Mouse (Mus musculus) heart, adult 18-20 months (tissue): ENCODE measurements around the gene Plcd3. TPM values are rescaled to one million over a fixed set of nuclear protein-coding genes. Genes with fewer than 3 reads are reported as not detected.
A peak's percentile ranks its signal among the peaks of the same experiment; 100 is the strongest.

Source experiments
- DNase-seq, 2 experiments: peaks; one replicate each; pipeline ENCODE4 v3.0.0; 2021 to 2022; ENCODE audit warnings: mixed read lengths in 1 of 2
- total RNA-seq, 2 experiments: library from RNA; stranded (reverse); gene quantifications; 2 replicates each; pipeline ENCODE4 v1.2.3; 2021

Gene Plcd3
- total RNA-seq, 2 experiments from 2014 or later: 11.0 to 14.5 TPM

DNA sequence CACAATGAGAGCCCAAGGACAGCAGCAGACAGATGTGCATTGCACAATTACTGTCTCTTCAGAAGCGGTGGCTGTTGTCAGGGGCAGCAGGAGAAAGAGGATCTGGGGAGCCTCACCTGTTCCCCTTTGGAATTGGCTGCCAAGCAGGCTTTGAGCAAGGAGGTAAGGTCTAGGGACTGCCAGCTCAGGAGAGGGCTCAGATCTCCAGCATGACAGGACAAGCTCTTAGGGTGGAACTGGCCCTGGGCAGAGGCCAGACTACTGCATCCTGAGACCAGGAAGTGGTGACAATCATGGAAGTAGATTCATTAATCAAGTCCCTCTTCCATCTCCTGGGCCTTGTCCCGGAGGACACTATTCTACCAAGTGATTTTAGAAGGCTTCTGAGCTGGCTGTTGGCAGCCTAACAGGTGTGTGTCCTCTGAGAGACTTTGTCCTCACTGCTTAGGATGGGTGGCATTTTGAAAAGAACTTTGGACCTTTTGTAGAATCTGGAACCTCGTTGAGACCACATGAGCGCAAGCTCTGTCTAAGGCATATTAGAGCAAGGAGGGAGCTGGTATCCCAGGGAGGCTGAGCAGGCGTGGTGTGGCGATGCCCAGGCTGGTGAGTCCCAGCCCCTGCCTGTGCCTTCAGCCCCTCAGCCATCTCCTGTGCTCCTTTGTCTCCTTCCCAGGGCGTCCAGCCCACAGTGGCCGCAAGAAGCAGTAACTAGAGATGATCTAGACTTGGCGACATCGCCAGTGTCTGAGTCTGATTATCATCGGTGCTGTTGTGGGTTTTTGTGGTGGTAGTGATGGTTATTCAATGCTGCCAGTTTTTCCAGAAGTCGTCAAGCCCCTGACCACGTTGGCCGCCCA lies 35.0 kb downstream of the Plcd3 start:
- DNase-seq: no peak

GRCm38 (mm10) chr11:103058499-103059085 lies 42.9 kb downstream of the Plcd3 start:
- peak; percentile 47 to 60 for DNase-seq

DNA sequence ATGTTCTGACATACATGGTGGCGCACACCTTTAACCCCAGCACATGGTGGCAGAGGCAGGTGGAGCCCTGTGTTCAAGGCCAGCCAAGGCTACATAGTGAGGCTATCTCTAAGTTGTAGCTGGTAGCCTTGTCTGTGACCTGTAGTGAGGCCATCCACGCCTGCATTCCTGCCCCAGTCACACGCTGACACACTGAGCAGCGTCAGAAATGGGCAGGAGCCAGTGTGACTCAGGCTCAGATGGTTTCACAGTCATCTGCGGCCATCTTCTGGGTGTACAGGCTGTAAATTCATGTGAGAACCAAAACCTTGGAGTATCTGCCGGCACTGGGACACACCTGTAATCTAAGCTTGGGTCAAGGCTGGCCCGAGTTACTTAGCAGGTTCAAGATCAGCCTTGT lies 44.8 kb downstream of the Plcd3 start:
- no peak for DNase-seq

DNA sequence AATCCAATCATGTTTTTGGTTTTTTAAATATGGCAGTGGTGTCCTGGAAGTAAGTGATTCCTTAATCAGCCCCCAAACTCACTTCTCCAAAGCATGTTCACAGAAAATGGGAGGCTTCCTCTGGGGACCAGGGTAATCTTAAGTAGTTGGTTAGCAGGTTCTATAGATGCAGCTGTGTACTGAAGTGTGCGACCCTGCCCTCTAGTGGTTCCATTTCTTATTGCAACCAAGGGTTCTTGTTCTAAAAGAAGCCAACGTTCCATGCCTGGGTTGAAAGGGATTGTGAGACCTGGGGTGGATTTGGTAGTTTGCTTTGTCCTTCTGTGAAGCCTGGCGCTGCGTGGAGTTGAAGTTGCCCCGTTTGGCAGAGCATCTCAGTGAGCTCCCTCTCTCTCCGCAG lies 46.7 kb downstream of the Plcd3 start:
- DNase-seq: peak; percentile 75 to 90

DNA sequence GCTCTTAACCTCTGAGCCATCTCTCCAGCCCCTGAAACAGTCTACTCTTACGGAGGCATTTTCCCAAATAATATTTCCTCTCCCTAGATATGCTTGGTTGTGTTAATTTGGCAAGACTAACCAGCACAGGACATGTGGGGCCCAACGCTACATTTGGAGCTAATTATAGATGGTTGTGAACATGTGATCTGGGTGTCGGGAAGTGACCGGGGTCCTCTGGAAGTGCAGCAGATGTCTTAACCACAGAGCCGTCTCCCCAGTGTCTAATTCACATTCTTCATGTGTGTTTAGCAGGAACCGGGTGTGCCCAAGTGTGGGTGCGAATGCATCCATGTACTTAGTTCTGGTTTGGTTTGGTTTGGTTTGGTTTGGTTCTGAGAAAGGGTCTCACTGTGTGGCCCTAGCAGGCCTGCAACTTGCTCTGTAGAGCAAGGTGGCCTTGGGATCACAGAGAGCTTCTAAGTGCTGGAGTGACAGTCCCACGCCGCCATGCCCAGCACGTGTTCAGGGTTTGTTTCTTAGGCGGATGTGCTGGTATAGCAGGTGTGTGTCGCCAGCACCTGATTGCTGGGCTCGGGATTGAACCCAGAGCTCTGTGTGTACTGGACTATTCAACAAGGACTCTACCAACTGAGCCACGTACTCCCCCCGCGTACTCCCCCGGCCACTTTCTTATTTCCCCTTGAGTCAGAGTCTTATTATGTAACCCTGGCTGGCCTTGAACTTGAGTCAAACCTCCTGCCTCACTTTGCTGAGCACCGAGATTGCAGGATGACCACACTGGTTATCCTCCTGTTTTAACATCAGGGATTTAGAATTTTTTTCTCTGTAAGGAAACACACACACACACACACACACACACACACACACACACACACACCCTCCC lies 48.0 kb downstream of the Plcd3 start:
- no peak for DNase-seq

DNA sequence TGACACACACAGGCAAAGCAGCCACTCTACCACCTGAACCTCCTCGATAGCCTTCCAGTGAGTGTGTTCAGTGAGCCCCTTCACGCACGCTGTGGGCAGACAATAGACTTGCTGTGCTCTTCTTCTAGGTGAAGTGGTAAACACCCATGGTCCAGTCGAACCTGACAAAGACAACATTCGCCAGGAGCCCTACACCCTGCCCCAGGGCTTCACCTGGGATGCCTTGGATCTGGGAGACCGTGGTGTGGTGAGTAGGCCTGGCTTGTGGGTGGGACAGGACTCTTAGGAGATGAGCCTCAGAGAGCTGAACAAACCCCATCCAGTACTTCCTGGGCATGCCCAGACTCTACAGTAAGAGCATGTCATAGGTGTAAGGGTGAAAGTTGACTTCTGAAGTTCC lies 49.4 kb downstream of the Plcd3 start:
- DNase-seq: no peak

- peak; percentile 86 to 91 for DNase-seq
Measured at GRCm38 (mm10) chr11:103051249-103051691, 50.2 kb downstream of the Plcd3 start.

DNA sequence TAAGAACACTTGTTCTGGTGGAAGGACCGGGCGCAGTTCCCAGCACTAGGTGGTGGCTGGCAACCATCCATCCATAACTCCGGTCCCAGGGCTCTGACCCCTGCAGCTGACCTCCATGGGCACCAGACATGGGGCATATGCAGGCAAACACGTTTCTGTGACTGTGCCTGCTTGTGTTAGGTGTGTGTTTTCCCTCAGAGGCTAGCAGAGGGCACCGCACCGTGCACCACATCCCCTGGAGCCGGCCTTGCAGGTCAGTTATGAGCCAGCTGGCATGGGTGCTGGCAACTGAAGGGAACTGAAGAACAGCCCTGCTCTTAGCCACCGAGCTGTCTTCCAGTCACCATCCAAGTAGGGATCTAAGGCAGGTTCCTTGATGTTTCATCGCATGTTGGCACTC lies 51.3 kb downstream of the Plcd3 start:
- peak; percentile 58 to 66 for DNase-seq

GRCm38 (mm10) chr11:103049611-103050010 lies 51.8 kb downstream of the Plcd3 start:
- DNase-seq: no peak

- no peak for DNase-seq
Measured at GRCm38 (mm10) chr11:103046286-103046685, 55.2 kb downstream of the Plcd3 start.

GRCm38 (mm10) chr11:103043982-103044381 lies 57.5 kb downstream of the Plcd3 start:
- no peak for DNase-seq

- no peak for DNase-seq
Measured at GRCm38 (mm10) chr11:103042828-103043227, 58.6 kb downstream of the Plcd3 start.

DNA sequence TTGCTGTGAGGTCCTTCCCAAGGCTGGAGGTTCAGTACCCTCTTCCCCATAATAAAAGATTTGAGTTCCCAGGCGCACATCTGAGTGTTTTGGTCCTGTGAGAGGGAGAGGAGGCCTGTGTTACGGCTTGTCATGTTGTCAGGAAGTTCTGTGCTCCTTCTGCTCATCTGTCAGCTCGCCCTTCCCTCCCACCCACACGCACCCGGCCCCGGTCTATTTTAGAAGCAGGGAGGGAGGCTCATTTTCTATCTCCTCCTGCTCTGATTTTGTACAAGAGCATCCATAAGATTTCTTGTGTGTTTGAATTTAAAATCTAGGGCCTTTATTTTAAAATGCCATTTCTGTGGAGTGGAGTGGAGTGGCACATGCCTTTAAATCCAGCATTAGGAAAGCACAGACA lies 63.4 kb downstream of the Plcd3 start:
- no peak for DNase-seq

- DNase-seq: peak in 1 of 2 experiments; percentile 32
Measured at GRCm38 (mm10) chr11:103036881-103037465, 64.5 kb downstream of the Plcd3 start.

DNA sequence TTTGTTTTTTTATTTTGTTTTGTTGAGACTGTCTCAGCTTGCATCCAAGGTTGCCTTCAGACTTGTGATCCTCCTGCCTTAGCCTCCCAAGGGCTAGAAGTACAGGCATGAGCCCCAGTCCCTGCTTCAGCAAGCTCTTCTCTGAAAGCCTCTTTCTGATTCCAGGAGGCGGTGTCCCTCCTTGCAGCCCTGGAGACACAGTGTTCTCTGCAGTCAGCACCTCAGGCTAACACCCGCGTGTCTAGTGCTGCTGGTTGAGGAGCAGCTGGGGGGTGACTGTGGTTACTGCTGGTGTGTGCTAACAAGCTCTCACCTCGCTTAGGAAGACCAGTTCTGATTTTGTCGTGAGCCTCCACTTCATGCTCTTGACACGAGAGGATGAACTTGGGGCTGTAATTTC lies 66.5 kb downstream of the Plcd3 start:
- no peak for DNase-seq

- no peak for DNase-seq
Measured at GRCm38 (mm10) chr11:103033030-103033429, 68.4 kb downstream of the Plcd3 start.

DNA sequence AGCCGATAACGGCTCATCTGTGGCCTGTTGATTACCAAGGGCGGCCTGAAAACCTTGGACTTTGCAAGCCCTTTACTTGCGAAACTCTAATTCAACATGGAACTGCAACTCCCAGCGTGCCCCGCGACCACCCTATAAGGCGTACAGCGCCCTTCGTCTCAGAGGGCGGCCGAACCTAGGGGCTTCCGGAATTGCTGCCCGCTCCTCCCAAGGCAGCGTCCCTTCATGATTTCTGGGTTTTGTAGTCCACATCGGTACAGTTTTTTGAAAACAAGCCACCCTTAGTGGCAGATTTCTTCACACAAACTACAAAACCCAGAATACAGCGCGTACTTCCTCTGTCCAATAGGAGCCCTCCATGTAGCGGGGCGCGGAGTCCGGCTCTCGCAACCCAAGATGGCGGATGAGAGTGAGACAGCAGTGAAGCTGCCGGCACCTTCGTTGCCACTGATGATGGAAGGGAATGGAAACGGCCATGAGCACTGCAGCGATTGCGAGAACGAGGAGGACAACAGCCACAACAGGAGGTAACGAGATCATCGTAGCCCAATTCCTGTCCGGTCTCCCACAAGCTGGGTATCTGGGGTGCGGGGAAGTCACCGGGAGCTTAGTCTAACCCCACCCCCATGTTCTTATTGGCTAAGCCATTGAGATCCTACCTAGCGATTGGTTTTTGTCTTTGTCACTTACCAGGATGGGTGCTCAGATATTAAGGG lies 73.1 kb downstream of the Plcd3 start, which contains the start of the genes Nmt1 and Dcakd:
Gene Nmt1, plus strand, starts transcription at position 15 of the 716 bp plus-strand sequence.
Gene Dcakd, minus strand, starts transcription at position 158 of the 716 bp plus-strand sequence.
- peak; percentile 97 to 98 for DNase-seq

GRCm38 (mm10) chr11:103027570-103028175 lies 73.8 kb downstream of the Plcd3 start:
- DNase-seq: no peak

DNA sequence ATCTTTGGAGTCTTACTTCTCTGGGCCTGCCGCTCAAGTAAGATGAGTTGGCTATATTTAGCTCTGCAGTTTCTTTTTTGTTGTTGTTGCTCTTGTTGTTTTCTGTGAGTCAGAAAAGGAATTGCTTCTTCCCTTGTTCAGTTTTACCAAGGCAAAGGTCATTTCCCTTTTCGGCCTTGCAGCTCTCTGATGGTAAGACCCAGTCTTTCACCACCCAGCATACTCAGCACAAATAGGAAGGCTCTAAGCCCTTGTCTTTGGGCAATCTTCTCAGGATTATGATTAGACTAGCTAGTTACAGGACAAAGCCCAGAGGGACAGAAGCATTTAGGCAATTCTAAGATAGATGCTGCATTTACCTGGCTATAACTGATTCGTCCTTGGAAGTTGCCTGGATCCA lies 74.6 kb downstream of the Plcd3 start:
- DNase-seq: no peak

- DNase-seq: no peak
Measured at GRCm38 (mm10) chr11:103023974-103024373, 77.5 kb downstream of the Plcd3 start.
